Mouse (Mus musculus): ENCODE measurements around the gene Odf2.

DNA sequence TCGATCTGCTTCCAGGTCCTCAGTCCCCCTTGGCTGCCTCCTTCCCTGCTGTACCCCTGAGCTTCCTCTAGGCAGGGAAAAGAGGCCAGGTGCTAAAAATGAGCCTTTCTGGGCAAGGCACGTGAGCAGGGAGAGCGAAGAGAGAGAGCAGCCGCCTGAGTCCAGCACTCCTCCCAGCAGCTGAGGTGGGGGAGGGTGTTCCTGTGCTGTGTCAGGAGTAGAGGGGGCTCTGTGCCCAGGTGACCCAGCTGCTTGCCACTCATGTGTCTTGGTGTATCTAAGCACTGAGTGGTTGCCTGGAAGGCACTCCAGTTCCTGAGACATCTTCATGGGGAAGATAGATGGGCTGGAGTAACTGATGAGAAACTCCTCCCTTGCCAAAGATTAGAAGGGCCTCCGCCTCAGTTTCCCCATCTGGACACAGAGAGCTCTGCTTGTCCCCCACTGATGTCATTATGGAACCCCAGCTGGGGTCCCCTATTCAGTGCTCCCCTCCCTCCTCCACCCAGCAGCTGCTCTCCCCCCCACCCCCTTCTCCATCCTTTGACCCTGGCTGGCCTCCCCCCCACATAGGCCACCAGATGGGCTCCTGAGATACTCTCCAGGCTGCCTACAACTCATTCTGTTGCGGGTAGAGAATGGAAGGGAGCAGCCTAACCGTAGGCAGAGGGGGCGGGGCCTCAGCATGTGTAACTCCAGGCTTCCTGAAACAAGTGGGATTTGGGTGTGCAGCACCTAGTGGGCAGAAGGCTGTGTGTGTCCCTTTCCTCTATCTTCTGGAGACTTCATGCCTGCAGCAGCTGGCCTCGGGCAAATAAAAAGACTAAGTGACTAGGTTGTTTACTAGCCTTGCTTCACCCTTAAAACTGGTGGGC is 45.6 kb upstream of the Odf2 start:
- TF ChIP-seq POLR2AphosphoS2 (IDR thresholded peaks at IDR 0.05; ENCODE audit: insufficient read length, low read depth) (no peak), SRF (IDR thresholded peaks at IDR 0.05; ENCODE audit: control insufficient read depth, insufficient read length, low read depth) (no peak), USF1 (IDR thresholded peaks at IDR 0.05; ENCODE audit: low read depth) (no peak), MAX (IDR thresholded peaks at IDR 0.05; ENCODE audit: low read depth) (no peak), MYOG (IDR thresholded peaks at IDR 0.05; ENCODE audit: control insufficient read depth in 1 of 3, insufficient read depth in 1 of 3, insufficient read length in 2 of 3, low read depth in 2 of 3) (no peak), TCF12 (IDR thresholded peaks at IDR 0.05; ENCODE audit: insufficient read depth, poor library complexity, severe bottlenecking) (no peak), POLR2A (IDR thresholded peaks at IDR 0.05; ENCODE audit: insufficient read length, low read depth) (no peak), E2F4 (IDR thresholded peaks at IDR 0.05; ENCODE audit: insufficient read depth) (no peak), TCF3 (IDR thresholded peaks at IDR 0.05; ENCODE audit: insufficient read length, low read depth) (no peak), REST (IDR thresholded peaks at IDR 0.05; ENCODE audit: insufficient read depth, insufficient read length) (no peak)

Data from myocyte (in vitro differentiated cells).